Mouse (Mus musculus): ENCODE data around the gene Fam241a. TPM values are rescaled to one million over a fixed set of nuclear protein-coding genes. Genes with fewer than 3 reads are reported as not detected.
A peak's percentile ranks its signal among the peaks of the same experiment; 100 is the strongest.

The Fam241a gene
- total RNA-seq, 2 experiments from 2014 or later: 3.5 to 4.2 TPM

- H3K4me3 ChIP-seq: no peak overlapping the region
- H3K27ac ChIP-seq: no peak overlapping the region
- intact Hi-C loops (cut with DNase I): no loop called here
- DNase-seq: no peak
- TF ChIP-seq CTCF (IDR thresholded peaks at IDR 0.05): no peak
These were observed 27.2 kb downstream of the Fam241a start for GRCm38 (mm10) chr3:127868880-127869279.

- no peak overlapping the region for H3K27ac ChIP-seq
- intact Hi-C loops (cut with DNase I): no loop called here
- DNase-seq: no peak
- H3K4me3 ChIP-seq: no peak overlapping the region
- TF ChIP-seq CTCF (IDR thresholded peaks at IDR 0.05): no peak
These were observed 27.9 kb downstream of the Fam241a start for GRCm38 (mm10) chr3:127868046-127868758.

- TF ChIP-seq CTCF (IDR thresholded peaks at IDR 0.05): peak; percentile 5; the same call in 1 of the 2 replicates
- intact Hi-C loops (cut with DNase I): loop anchor here (5.0 kb wide), 1 partner anchor 33 kb away; the partner anchor contains the start of gene Fam241a
- Histone ChIP-seq H3K4me3 (no peak overlapping the region), H3K27ac (peak overlapping the region; percentile 49; the same call in 1 of the 2 replicates)
- DNase-seq: no peak
These were observed 31.9 kb downstream of the Fam241a start for GRCm38 (mm10) chr3:127864242-127864641.

GRCm38 (mm10) chr3:127863571-127863970 is 32.6 kb downstream of the Fam241a start:
- peak overlapping the region; percentile 49; the same call in 1 of the 2 replicates for H3K27ac ChIP-seq
- intact Hi-C loops (cut with DNase I): loop anchor here (5.0 kb wide), 1 partner anchor 34 kb away; the partner anchor contains the start of gene Fam241a
- no peak overlapping the region for H3K4me3 ChIP-seq
- TF ChIP-seq CTCF (IDR thresholded peaks at IDR 0.05): no peak
- DNase-seq: no peak

GRCm38 (mm10) chr3:127862479-127862878 is 33.6 kb downstream of the Fam241a start:
- H3K4me3 ChIP-seq: no peak overlapping the region
- intact Hi-C loops (cut with DNase I): loop anchor here (5.0 kb wide), 1 partner anchor 35 kb away; the partner anchor contains the start of gene Fam241a
- DNase-seq: no peak
- no peak for TF ChIP-seq CTCF (IDR thresholded peaks at IDR 0.05)
- no peak overlapping the region for H3K27ac ChIP-seq

- no peak for TF ChIP-seq CTCF (IDR thresholded peaks at IDR 0.05)
- intact Hi-C loops (cut with DNase I): loop anchor here (5.0 kb wide), 1 partner anchor 36 kb away; the partner anchor contains the start of gene Fam241a
- Histone ChIP-seq H3K27ac (no peak overlapping the region), H3K4me3 (no peak overlapping the region)
- DNase-seq: no peak
These were observed 34.8 kb downstream of the Fam241a start for GRCm38 (mm10) chr3:127861340-127861739.

- peak; percentile 90 for TF ChIP-seq CTCF (IDR thresholded peaks at IDR 0.05)
- peak; percentile 71 for DNase-seq
- intact Hi-C loops (cut with DNase I): loop anchor here (1.0 kb wide), 1 partner anchor 96 kb away; no protein-coding TSS in a partner anchor
- no peak overlapping the region for H3K27ac ChIP-seq
- peak overlapping the region; percentile 39 for H3K4me3 ChIP-seq
These were observed 42.5 kb downstream of the Fam241a start for GRCm38 (mm10) chr3:127853431-127854206.

GRCm38 (mm10) chr3:127852722-127853121 is 43.4 kb downstream of the Fam241a start:
- TF ChIP-seq CTCF (IDR thresholded peaks at IDR 0.05): no peak
- no peak for DNase-seq
- no peak overlapping the region for H3K4me3 ChIP-seq
- intact Hi-C loops (cut with DNase I): loop anchor here (1.0 kb wide), 1 partner anchor 97 kb away; no protein-coding TSS in a partner anchor
- no peak overlapping the region for H3K27ac ChIP-seq

- Histone ChIP-seq H3K4me3 (no peak overlapping the region), H3K27ac (no peak overlapping the region)
- intact Hi-C loops (cut with DNase I): no loop called here
- no peak for TF ChIP-seq CTCF (IDR thresholded peaks at IDR 0.05)
- DNase-seq: no peak
These were observed 45.1 kb downstream of the Fam241a start for GRCm38 (mm10) chr3:127850776-127851646.

- no peak overlapping the region for H3K27ac ChIP-seq
- intact Hi-C loops (cut with DNase I): no loop called here
- TF ChIP-seq CTCF (IDR thresholded peaks at IDR 0.05): no peak
- H3K4me3 ChIP-seq: no peak overlapping the region
- no peak for DNase-seq
These were observed 46.2 kb downstream of the Fam241a start for GRCm38 (mm10) chr3:127849922-127850321.

GRCm38 (mm10) chr3:127848088-127848808 is 47.9 kb downstream of the Fam241a start:
- Histone ChIP-seq H3K27ac (no peak overlapping the region), H3K4me3 (no peak overlapping the region)
- no peak for TF ChIP-seq CTCF (IDR thresholded peaks at IDR 0.05)
- DNase-seq: no peak
- intact Hi-C loops (cut with DNase I): no loop called here
